Mouse (Mus musculus): Measurements from ENCODE around the gene Vps18.

Gene Vps18

DNA sequence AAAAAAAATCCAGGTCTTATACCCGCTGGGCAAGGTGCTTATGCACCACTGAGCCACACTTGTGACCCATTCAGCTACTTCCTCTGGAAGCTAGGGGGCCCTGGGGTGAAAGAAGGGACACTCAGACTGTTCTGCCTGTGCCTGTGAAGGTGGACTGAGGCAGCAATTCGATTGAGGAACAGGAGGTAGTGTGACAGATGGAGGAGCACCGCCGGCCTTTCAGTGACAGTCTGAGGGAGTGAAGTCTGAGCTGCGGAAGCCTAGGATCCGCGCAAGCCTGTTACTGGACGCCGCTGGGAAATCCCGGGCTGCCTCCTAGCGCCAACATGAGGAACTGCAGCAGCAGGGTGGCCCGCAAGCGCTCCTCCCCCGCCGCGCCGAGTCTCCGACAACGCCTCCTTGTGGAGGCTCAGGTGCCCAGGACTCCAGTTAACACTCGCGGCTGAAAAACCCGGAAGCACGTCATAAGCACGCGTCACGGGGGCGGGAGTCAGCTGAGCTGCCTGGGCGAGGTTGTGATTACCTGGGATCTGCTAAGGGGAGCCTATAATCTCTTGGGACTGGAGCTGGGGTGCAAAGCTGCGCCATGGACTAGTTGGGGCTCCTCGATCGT, at the start of gene Vps18:
TSS of gene Vps18 (plus strand) at position 471 of the 613 bp plus-strand sequence.
- peak; percentile 98 for DNase-seq

GRCm38 (mm10) chr2:119240075-119240818, 48.3 kb upstream of the Vps18 start:
- DNase-seq: no peak

GRCm38 (mm10) chr2:119240819-119241186, 47.7 kb upstream of the Vps18 start:
- no peak for DNase-seq

DNA sequence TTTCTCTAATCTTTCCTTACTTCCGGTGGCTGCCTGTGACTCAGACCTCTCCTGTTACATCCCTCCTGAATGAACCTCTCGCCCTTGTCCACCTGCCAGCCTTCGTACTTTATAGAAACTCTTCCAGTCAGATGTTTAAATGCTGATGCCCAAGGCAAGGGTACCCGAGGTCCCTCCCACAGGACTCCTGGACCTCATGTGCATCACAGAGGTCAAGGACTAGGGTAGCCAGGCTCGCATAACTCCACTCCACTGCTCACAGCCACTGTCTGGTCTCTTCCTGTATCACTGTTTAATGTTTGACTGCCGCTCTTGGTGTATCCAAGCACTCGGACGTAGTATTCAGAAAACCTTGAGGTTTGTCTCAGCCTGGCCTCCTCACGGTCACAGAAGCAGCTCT, 46.0 kb upstream of the Vps18 start:
- no peak for DNase-seq

DNA sequence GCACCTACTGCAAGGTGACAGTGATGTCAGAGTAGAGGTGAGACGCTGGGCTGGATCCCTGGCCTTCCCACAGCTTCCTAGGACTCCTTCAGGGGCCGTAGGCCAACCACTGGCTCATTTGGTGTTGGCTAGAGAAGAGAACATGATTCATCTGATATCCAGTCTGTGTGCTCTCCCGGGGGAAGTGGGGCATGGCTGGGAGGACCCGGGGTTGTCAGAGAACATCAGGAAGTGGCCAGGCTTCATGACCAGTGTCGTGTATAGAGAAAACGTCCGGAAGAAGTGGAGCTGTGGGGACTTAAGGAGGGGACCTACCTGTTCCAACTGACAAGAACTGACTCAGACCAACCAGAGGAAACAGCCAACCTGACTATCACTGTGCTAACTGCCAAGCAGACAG, 43.3 kb upstream of the Vps18 start:
- DNase-seq: no peak

DNA sequence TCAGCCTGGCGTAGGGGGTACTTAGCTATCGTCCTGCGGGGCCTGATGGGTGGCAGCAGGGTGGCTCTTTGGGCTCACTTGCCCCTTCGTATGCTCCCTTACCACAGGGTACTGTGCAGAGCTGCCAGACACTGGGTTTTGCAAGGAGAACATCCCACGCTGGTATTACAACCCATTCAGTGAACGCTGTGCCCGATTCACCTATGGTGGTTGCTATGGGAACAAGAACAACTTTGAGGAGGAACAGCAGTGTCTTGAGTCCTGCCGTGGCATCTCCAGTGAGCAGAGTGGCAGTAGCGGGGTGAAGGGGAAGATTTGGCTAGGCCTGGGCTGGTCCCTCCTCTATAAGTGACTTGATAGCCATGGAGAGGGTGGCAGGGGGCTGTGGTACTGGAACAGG, 40.6 kb upstream of the Vps18 start:
- no peak for DNase-seq

DNA sequence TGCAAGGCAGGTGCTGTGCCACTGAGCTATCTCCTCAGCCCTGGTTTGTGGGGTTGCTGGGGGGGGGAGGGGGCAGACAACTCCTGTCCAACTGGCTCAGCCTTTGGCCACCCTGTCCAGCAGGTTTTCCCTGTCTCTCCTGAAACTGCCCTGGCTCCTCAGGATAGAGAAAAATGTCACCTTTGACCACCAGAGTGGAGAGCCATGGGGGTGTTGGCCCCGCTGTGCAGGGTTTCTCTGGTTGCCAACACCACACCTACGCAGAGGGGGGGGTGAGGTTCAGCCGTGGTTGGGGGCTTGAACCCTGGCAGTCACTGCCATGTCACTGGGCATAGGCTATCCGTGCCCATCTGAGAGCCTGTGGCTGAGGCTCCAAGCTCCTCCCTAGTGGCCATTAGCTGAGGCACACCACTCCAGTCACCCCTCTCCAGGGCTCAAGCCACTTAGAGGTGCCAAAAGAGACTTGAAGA, 38.9 kb upstream of the Vps18 start:
- no peak for DNase-seq

DNA sequence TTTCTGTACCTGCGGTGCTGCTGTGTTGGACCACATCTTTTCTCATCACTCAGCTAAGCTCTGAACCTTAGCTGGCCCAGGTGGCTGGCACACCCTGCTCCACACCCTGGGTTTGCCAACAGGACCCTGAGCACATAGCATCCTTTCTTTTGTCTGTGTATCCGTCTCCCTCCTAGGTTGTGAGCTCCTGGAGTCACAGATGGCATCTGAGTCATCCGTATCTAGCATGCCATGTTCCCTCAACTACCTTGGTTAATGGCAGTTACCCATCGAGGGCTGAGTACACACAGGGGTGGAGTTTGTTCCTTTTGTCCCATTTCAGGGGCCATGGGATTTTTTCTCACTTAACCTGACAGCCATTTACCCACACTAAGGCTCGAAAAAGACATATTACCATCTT, 38.2 kb upstream of the Vps18 start:
- DNase-seq: no peak

- DNase-seq: peak; percentile 90
Observed at GRCm38 (mm10) chr2:119250826-119251478, 37.6 kb upstream of the Vps18 start.

DNA sequence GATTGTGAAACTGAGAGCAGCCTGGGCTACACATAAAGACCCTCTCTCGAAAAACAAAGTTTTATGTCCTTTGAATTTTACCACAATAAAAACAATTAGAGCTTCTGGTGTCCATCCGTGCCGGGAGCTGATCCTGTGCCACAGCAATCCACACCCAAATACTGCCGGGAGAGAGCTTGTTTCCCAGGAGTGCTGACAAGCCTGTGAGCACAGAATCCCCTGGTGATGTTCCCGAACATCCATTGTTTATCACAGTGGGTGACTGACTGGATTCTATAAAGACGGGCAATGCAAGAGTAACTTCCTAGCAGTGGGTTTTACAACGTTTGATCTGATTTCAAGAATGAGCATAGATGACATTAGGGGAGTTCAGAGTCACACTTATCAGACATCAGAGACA, 33.6 kb upstream of the Vps18 start:
- DNase-seq: no peak

DNA sequence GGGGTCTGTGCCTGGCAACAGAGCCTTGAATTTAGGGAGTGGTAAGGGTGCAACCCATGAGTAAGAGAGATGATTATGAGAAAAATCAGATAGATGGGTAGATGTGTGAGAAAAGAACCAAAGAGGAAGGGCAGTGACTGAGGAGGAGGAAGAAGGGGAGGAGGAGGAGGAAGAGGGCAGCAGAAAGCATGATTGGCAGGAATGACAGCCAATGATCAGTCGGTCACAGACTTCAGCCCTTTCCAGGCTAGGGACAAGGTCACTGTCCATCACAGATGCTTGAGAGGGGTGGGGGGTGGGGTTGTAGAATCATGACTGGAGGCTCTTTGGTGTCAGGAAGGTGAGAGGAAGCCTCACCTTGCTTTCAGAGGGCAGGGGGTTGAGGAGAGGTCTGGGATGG, 28.0 kb upstream of the Vps18 start:
- no peak for DNase-seq

- no peak for DNase-seq
Observed at GRCm38 (mm10) chr2:119261326-119261725, 27.2 kb upstream of the Vps18 start.

GRCm38 (mm10) chr2:119262978-119263377, 25.6 kb upstream of the Vps18 start:
- no peak for DNase-seq

DNA sequence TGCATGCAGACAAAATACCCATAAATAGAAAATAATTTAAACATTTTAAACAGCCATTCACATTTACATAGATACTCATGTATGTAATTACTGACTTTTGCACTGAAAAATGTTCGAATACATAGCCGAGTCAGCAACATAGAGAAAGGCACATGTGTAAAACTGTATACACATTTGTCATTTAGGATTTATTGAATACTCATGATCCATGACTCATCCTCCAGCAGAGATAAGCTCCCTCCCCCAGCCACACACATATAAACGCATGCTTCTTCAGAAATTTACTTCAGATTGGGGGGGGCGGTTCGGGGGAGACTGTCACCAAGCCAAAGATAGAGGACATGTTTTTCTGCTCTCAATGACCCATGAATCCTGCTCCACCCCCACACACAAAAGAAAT, 24.7 kb upstream of the Vps18 start:
- DNase-seq: no peak

DNA sequence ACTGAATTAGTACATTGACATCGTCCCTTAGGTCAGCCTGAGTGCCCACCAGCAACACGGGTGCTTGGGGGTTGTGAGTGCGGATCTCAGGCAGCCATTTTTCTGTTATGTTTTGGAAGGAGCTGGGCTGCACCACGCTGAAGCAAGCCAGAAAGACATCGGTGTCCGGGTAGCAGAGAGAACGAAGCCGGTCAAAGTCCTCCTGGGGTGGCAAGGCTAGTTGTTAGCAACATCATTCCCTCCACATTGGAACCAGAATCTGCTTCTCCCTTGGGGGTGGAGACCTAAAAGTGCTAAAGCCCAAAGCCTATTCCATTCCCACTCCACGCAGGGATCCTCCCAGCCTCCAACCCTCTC, 18.3 kb upstream of the Vps18 start:
- DNase-seq: no peak

DNA sequence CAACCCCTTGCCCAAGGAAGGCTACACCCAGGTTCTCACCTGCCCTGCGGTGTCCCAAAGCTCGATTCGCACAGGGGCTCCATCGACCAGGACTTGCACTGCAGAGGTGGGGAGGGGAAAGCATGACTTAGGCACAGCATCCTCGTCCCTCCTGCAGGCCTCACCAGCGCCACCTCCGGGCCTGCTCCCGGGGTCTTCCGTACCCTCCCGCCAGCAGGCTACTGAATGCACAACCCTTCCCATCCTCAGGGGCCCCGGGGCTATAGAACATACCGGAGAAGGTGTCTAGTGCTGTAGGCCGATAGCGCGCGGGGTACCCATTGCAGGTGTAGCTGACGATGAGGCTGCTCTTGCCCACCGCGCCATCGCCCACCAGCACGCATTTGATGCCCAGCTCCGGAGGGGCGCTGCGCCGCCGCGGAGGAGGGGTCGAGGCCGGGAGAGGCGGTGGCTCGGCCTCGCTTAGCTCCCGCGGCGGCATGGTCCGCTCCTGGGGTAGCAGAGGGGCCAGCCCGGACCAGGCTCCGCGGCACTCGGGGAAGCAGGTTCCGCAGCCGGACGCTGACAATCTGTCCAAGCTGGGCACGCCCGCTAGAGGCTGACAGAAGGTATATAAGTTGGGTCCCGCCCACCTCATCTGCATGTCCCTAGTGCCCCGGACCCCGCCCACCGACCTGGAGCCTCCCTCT, 17.8 kb upstream of the Vps18 start, which contains the start of gene Rhov:
TSS of gene Rhov (minus strand) at position 630 of the 689 bp plus-strand sequence.
- DNase-seq: peak; percentile 81

DNA sequence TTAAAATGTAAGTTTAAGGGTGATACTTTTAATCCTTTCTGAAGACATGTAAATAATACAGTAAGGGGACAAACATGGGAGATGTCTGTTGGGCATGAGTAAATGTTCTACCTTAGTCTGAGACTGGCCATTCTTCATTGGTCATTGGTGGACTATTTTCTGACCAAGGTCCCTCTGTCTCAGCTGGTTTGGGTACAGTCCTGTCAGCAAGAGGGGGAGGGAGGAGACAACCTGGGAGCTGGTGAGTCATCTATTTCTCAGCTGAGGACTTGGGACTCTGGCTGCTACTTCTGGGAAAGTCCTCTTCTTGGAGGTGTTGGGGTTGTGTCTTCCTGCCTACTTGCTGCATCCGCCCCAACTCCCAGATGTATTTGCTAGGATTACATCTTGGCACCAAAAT, 14.4 kb upstream of the Vps18 start:
- DNase-seq: no peak

GRCm38 (mm10) chr2:119276926-119277325, 11.6 kb upstream of the Vps18 start:
- no peak for DNase-seq

DNA sequence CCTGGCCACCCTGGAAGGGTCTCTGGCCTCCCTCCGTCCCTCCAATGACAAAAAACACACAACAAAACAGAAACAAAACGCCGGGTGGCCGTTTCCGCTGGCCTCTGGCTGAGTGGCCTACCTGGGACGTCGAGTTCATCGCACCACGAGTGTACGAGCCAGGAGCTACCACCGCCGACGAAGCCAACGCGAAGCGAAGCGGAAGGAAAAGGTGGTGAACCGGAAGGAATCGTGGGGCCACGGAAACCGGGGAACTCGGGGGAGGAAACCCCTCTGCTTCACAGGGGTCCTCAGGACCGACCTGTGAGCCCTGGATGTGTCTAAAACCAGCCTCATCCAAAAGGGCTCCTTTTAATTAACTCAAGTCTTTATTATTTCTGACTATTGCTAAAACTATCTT, 10.7 kb upstream of the Vps18 start:
- no peak for DNase-seq

- no peak for DNase-seq
Observed at GRCm38 (mm10) chr2:119281899-119282565, 6.5 kb upstream of the Vps18 start.

DNA sequence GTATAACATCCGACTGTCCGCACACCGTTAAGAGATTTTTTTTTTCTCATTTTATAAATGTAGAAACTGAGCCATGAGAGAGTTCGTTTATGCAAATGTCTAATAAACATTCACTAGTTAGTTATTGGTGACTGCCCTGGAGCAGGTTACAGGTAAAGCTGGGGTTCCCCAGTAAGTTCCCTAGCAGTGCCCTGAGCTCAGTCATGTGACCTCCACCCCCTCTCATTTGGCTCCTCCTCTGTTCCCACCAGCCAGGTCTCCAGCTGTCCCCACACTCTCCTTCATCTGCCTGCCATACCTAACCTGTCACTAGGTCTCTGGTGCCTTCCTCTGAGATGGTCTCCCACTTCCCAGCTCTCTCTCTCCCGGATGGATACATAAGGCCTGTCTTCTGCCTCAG, 1.2 kb upstream of the Vps18 start:
- no peak for DNase-seq

DNA sequence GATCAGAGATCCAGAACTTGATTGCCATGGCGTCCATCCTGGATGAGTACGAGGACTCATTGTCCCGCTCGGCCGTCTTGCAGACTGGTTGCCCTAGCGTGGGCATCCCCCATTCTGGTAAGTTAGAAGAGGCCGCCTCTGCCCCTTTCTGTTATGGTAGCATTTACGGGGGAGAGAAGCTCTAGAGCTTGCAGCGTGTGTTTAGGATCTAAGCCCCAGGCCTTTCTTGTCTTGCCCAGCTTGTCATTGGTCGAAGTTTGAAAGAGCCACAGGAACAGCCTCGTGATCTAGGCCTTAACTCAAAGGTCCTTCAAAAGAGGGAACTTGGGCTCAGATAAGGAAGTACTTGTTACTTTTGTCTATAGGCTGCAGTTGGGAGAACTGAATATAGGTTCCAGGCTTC, 475 bp downstream of the Vps18 start:
- DNase-seq: peak; percentile 31

DNA sequence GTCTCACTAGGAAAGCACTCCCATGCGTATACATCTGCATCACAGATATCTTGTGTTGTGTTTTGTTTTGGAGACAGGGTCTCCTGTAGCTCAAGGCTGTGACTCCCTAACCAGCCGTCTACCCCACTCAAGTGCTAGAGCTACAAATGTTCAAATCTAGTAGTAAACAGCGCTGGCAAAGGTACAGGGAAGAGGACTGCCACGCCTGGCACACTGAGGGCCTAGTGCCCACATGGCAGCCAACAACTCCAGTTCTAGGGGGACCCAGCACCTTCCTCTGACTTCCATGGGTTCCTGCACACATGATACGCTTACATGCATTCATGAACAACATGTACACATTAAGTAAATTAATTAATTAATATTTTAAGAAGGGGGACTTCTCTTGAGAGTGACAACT, 3.7 kb downstream of the Vps18 start:
- no peak for DNase-seq
